Mouse (Mus musculus) mesoderm, embryonic 11.5 days (tissue): ENCODE measurements around the gene Sh3tc1.
A peak's percentile ranks its signal among the peaks of the same experiment; 100 is the strongest.

ENCODE experiments used
- DNase-seq: peaks from one replicate; pipeline ENCODE4 v3.0.0-alpha.2; 2012; ENCODE audit warnings: low read depth, low spot score

Gene Sh3tc1

DNA sequence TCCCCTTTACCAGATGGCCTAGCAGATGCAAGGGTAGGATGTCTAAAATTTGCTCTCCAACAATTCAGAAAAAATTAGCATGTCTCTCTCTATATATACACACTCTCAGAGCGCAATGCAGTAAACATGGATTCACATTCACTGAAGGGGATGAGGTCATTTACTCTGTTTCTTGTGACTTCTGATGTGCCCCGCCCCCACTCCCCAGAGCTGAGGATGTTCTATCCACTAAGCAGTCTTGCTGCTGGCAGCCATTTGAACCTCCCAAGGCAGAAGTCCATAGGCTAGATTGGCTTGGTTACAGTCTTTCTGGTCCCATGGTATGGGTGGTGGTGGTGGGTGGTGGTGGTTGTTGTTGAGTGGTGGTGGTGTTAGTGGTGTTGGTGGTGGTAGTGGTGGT is 17.9 kb downstream of the Sh3tc1 start:
- DNase-seq, result no peak

GRCm38 (mm10) chr5:35719880-35720279 is 19.9 kb downstream of the Sh3tc1 start:
- DNase-seq, result no peak

- no peak for DNase-seq
Measured at GRCm38 (mm10) chr5:35719343-35719742, 20.4 kb downstream of the Sh3tc1 start.

DNA sequence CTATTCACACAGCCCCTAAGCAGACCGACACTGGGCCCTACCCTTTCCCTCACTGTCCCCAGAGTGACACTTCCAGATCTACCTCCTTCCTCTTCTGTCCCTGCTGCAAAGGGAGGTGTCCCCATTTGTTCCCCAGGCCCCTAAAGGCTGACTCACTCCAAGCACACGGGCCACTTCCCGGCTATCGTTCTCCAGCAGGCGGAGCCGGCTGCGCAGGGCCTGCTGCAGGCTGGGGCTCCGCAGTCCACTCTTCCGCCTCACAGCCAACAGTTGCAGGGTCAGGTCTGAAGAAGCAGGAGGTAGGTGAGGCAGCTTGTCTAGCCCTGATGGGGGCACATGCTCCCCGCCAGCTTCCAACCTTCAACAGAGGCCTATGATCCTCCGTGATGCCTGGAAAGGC is 21.0 kb downstream of the Sh3tc1 start:
- DNase-seq, result no peak

GRCm38 (mm10) chr5:35717946-35718345 is 21.8 kb downstream of the Sh3tc1 start:
- peak; percentile 37 for DNase-seq

- DNase-seq, result no peak
Measured at GRCm38 (mm10) chr5:35717455-35717854, 22.3 kb downstream of the Sh3tc1 start.

DNA sequence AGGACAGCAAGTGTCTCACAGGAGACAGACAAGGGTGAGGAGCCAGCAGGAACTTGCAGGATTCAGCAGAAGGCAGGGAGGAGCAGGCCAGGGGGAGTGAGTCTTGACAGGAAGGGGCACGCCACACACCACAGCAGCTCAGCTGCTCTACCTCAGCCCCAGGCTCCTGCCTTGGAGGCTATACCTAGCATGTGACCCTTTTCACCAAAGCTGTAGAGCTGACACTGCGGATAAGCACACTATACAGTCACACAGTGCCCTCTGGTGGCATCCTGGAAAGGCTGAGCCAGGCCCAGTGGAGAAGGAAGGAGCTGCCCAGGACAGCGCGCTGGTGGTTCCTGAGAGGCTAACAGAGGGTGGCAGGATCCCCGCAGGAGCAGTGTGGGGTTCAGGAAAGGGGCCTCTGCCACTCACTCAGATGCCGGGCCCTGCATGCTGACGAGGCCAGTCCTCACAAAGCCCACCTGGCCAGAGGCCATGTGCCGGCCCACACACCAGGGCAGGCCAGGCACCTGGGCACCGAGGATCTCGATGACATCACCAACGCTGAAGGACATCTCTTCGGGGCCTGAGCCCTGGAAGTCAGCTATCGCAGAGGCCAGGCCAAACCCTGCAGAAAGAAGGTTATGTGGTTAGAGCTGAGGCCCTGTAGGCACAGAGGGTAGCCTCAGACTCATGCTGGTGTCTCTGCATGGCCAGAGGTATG is 26.0 kb downstream of the Sh3tc1 start:
- peak; percentile 85 for DNase-seq

- no peak for DNase-seq
Measured at GRCm38 (mm10) chr5:35712517-35712916, 27.3 kb downstream of the Sh3tc1 start.

- DNase-seq, result no peak
Measured at GRCm38 (mm10) chr5:35710931-35711330, 28.9 kb downstream of the Sh3tc1 start.

GRCm38 (mm10) chr5:35710481-35710880 is 29.3 kb downstream of the Sh3tc1 start:
- no peak for DNase-seq

DNA sequence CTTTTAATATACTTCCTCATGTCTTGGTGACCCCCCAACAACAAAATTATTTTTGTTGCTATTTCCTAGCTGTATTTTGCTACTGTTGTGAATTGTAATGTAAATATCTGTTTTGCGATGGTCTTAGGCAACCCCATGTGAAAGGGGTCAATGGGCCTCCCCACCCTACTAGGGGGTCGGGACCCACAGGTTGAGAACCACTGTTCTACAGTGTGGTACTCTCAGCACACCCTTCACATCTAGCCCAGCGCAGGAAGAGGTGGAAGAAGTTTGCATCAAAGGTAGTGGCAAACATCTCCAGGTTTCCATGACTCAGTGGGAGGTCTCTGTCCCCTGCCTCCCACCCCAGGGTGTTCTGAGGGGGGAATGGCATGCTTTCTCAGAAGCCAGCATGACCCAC is 34.4 kb downstream of the Sh3tc1 start:
- no peak for DNase-seq

GRCm38 (mm10) chr5:35703814-35704213 is 36.0 kb downstream of the Sh3tc1 start:
- no peak for DNase-seq

DNA sequence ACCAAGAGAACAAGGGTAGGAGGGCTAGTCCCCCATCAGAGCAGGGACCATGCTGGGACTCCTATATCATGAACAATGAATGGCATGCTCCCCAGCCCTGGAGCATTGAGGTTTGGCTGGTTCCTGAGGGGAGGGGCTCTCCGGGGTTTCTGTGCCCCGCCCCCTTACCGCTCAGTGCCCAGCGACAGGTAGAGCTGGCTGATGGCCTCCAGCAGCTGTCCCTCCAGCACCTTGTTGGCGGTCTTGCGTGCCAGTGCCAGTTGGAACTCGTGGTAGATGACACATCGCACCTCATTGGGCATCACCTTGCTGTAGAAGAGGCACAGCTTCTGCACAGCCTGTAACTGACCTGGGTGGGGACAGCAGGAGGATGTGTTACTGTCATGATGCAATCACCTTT is 36.6 kb downstream of the Sh3tc1 start:
- no peak for DNase-seq

- DNase-seq, result no peak
Measured at GRCm38 (mm10) chr5:35702582-35703140, 37.1 kb downstream of the Sh3tc1 start.

DNA sequence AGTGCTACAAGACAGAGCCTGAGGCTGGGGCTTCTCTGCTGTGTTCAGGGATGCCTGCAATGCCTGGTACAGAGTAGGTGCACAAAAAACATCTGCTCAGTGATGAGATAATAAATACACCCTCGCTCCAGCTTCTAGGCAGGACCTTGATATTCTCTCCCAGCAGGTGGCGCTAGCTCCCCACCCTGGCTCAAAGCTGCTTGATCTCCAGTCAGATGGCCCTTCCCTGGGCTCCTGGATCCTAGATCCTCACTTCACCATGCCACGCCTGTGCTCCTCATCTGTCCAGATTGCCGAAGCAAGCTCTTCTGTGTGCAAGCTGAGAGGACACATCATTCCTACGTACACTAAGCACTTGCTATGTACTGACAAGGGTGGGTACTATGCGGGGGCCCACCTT is 38.7 kb downstream of the Sh3tc1 start:
- DNase-seq, result peak; percentile 78

DNA sequence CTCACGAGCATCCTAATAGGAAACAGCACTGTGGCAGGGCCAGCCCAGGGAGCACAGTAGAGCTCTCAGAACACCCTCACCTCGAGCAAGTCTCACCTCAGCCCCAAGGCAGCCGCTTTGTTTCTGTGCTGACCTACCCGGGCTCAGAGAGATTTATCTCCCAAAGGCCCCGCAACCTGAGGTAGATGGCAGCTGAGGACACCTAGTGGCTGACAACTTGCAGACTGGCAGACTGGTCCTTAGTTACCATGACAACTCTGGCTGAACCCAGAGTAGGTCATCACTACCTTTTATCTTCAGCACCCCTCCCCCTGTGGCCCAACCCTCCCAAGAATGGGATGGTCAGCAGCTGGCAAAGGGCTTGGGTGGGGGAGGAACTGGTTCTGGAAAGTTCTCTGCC is 44.0 kb downstream of the Sh3tc1 start:
- peak; percentile 54 for DNase-seq

DNA sequence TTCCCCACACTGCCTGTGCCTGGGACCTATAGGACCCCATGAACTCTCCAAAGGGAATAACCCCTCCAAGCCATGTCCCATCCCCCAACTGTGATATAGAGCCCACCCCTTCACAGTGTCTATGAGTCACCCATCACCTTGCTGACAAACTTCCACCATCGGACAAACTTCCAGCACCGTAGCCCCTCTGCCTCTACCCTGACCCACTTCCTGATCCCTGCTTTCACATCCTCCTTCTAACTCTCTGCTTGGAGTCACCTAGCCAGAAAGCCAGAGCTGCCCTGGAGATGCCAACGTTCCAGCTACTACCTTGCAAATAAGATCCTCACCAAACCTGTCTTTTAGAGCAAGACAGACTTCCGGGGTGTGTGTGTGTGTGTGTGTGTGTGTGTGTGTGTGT is 46.1 kb downstream of the Sh3tc1 start:
- no peak for DNase-seq

DNA sequence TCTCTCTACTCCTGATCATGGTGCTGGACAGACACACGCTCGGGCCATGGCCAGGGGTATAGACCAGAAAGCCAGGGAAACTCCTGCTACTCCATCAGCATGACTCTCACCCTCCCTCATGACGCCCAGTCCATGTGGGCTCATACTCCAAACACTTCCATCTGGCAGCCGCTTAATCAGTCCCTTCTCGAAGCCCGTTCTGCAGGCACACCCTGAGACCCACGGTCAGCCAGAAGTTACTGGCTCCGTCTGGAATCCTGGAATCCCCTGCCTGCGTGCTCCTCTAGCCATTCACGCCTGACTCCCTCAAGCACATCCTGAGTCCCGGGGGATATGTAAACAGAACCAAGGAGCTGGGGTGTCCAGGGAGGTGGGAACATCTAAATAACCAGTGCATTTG is 48.5 kb downstream of the Sh3tc1 start:
- DNase-seq, result no peak

DNA sequence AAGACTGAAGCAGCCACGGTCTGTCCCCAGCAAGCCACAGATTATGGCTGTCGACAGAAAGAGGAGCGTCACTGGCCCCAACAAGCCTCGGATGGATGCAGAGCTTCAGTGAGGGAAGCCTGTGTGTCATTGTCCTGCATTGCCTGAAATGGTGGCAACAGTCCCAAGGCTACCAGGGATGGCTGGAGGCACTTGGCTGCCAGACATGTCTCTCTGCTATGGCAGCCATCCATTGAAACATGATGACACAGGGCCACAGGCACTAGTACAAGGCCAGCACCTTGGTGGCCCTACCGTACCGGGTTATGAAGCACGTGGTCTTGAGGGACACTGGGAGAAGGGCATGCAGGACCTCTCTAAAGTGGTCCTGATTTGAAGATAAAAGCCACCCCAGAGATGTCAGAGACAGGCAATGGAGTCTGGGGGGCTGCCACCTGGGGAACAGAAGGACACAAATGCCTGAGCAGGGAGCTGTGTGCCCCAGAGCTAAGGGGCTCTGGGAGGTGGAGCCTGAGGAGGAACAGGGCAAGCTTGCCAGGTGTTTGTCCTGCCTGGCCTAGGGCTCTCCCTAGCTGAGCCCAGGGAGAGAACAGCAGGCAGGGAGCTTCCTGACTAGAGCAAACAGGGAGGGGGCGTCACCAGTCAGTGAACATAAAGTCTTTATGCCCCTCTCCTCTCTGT is 49.2 kb downstream of the Sh3tc1 start:
- DNase-seq, result no peak

DNA sequence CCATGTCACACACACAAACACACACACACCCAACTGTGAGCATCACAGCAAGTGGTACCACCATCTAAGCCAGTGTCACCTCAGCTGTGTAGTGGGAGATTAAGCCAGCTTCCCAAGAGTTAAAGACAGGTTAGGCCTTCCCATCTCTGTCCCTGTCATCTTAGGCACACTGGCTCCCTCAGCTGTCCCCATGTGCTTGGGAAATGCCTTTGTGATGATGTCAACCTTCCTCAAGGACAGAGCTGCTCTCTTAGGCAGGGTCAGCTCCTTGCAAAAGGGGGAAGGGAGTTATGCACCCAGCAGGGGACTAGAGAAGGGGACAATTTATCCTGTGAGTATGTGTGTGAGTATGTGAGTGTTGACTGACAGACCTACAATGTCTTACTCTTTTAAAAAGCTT is 50.4 kb downstream of the Sh3tc1 start:
- DNase-seq, result no peak

- DNase-seq, result no peak
Measured at GRCm38 (mm10) chr5:35688851-35689250, 50.9 kb downstream of the Sh3tc1 start.

DNA sequence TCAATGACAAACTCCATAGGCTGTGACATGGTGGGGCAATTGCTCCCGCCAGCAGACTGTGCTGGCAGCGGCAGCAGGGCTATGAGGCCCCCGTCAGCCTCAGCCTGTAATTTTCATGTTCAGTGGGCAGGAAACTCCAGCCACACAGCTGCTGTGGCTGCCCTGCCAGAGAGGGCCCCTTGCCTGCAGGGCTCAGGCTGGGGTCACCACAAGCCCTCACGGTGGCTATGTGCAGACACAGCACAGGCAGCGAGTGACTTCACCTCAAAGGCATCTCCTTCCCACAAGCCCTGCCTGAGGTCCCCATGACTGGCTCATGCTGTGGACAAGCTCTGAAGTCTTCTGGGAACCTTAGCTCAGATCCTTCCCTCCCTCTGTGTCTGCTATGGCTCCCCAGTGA is 52.7 kb downstream of the Sh3tc1 start:
- DNase-seq, result no peak

DNA sequence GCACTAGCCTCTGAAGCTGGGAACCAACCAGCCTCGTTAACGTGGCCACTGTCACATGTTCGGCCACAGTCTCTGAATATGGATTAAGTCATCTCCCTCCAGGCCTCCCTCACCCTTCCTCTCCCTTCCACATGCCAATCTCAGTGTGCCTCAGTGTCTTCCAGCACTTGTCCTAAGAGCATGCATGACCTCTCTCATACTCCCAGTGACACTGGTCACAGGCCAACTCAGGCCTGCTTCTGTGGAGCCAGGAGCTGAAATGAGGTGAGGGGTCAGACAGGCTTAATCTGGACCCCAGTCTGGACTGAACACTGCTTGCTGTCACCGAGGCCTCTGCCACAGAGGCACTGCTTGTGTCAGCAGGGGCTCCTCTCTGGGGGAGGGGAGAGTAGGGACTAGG is 53.5 kb downstream of the Sh3tc1 start:
- DNase-seq, result no peak
